Comparison of ENCODE assay signal across 8 mouse cellular contexts in genomic region chr11:40600773-40601571, GRCm38 (mm10).
A peak's percentile ranks its signal among the peaks of the same experiment; 100 is the strongest.
DNase-seq lines count a peak whose midpoint lies in the region; ATAC-seq lines count a peak whose summit lies in the region.
"Had no signal": no experiment of that assay in that cellular context is flagged by ENCODE, and none has a peak within 500 bp of the region (broad histone marks: within the 10 kb centered on the region; RNA-seq: fewer than 3 reads in every experiment).

No protein-coding gene starts in this region.

- no peak for ATAC-seq in liver, embryonic 13.5 days (ENCODE audit: low read depth)
- ATAC-seq in forebrain, embryonic 13.5 days = peak; percentile 77

- H3K27ac ChIP-seq in liver, embryonic 13.5 days = no peak overlapping the region
- 0 out of 2 replicates have a peak overlapping the region, but pooled peaks have one; percentile 25 for H3K27ac ChIP-seq in forebrain, embryonic 13.5 days

- 0 out of 2 replicates have a peak, but pooled peaks cover 5% of the 10 kb centered on the region for H3K4me1 ChIP-seq in liver, embryonic 13.5 days (replicated peaks)
- H3K4me1 ChIP-seq in forebrain, embryonic 13.5 days = peaks cover 16% of the 10 kb centered on the region

- WGBS in liver, embryonic 13.5 days (ENCODE audit: insufficient replicate concordance) = 14% methylated on average over 11 of the region's 11 CpGs
- WGBS in forebrain, embryonic 13.5 days = 15% methylated on average over 11 of the region's 11 CpGs

- no peak for DNase-seq in liver, embryonic 13.5 days
- DNase-seq in liver = no peak
- peak; percentile 5 for DNase-seq in mesoderm, embryonic 11.5 days (ENCODE audit: low read depth, low spot score)
- no peak for DNase-seq in gastrocnemius, adult 8-10 months (ENCODE audit: low spot score in 2 of 2)
- no peak for DNase-seq in gastrocnemius, postnatal 36 days
- no peak for DNase-seq in adrenal gland, postnatal 10 days
- DNase-seq: lung, adult 2 months had no signal

- no peak overlapping the region for H3K4me3 ChIP-seq in liver, embryonic 13.5 days (replicated peaks)
- H3K4me3 ChIP-seq in forebrain, embryonic 13.5 days = no peak overlapping the region

- peak overlapping the region; percentile 22; the same call in 1 of the 2 replicates for H3K4me2 ChIP-seq in liver, embryonic 13.5 days
- peak overlapping the region; percentile 21 for H3K4me2 ChIP-seq in forebrain, embryonic 13.5 days

- no peak overlapping the region for H3K9ac ChIP-seq in liver, embryonic 13.5 days
- no peak overlapping the region for H3K9ac ChIP-seq in forebrain, embryonic 13.5 days

- no peaks in the 10 kb centered on the region for H3K36me3 ChIP-seq in liver, embryonic 13.5 days
- H3K36me3 ChIP-seq in forebrain, embryonic 13.5 days (ENCODE audit: poor library complexity, severe bottlenecking) = no peaks in the 10 kb centered on the region

- intact Hi-C loops in gastrocnemius, postnatal 36 days (cut with DNase I) = no loop called here

- no peaks in the 10 kb centered on the region for H3K9me3 ChIP-seq in liver, embryonic 13.5 days (replicated peaks)
- no peaks in the 10 kb centered on the region for H3K9me3 ChIP-seq in forebrain, embryonic 13.5 days (replicated peaks)

- no peaks in the 10 kb centered on the region for H3K27me3 ChIP-seq in liver, embryonic 13.5 days
- H3K27me3 ChIP-seq in forebrain, embryonic 13.5 days = no peaks in the 10 kb centered on the region
